Mouse (Mus musculus) embryonic fibroblast, embryonic 13.5 days (primary cell): ENCODE results near the gene Gm815.

ENCODE experiments used
- CTCF ChIP-seq: IDR thresholded peaks from 2 replicates; pipeline ENCODE4 v1.5.1; 2011; ENCODE audit warnings: mild to moderate bottlenecking, control low read depth, low read length, moderate library complexity, borderline replicate concordance; ENCODE audit not compliant: insufficient read depth
- POLR2A ChIP-seq: IDR thresholded peaks from 2 replicates; pipeline ENCODE4 v1.6.1; 2011; ENCODE audit warnings: low read depth, mild to moderate bottlenecking, control low read depth, low read length, moderate library complexity

GRCm38 (mm10) chr19:26934186-26934585, 48.5 kb downstream of the Gm815 start:
- TF ChIP-seq CTCF (no peak), POLR2A (no peak)
